Mouse (Mus musculus) forebrain, embryonic 13.5 days (tissue): ENCODE results near the gene Nek4. TPM values are rescaled to one million over a fixed set of nuclear protein-coding genes. Genes with fewer than 3 reads are reported as not detected.

ENCODE experiments used
- ATAC-seq: fragments of 200-750 bp; cut with Nextera tagmentation; 2 replicates; pipeline ENCODE4 v1.8.0; 2017
- H3K27ac ChIP-seq: fragments of 300-500 bp; sonication (generic); 2 replicates; pipeline ENCODE4 v1.5.1; 2015; ENCODE audit warnings: inconsistent platforms, mild to moderate bottlenecking, moderate library complexity
- H3K27me3 ChIP-seq: fragments of 300-500 bp; sonication (generic); 2 replicates; pipeline ENCODE4 v1.6.1; 2015; ENCODE audit warnings: mild to moderate bottlenecking, inconsistent platforms
- H3K36me3 ChIP-seq: fragments of 300-500 bp; sonication (generic); 2 replicates; pipeline ENCODE4 v1.6.1; 2015; ENCODE audit warnings: mild to moderate bottlenecking, inconsistent platforms; ENCODE audit not compliant: poor library complexity, severe bottlenecking
- H3K4me1 ChIP-seq: fragments of 300-500 bp; sonication (generic); 2 replicates; pipeline ENCODE4 v1.6.1; 2015; ENCODE audit warnings: inconsistent platforms
- H3K4me2 ChIP-seq: fragments of 300-500 bp; sonication (generic); 2 replicates; pipeline ENCODE4 v1.6.1; 2015; ENCODE audit warnings: inconsistent platforms, mild to moderate bottlenecking, moderate library complexity
- H3K4me3 ChIP-seq: fragments of 300-500 bp; sonication (generic); 2 replicates; pipeline ENCODE4 v1.5.1; 2015; ENCODE audit warnings: mild to moderate bottlenecking, inconsistent platforms
- H3K9ac ChIP-seq: fragments of 300-500 bp; sonication (generic); 2 replicates; pipeline ENCODE4 v1.6.1; 2015; ENCODE audit warnings: mild to moderate bottlenecking, inconsistent platforms
- H3K9me3 ChIP-seq: fragments of 300-500 bp; sonication (generic); replicated peaks from 2 replicates; pipeline ENCODE4 v1.6.1; 2016; ENCODE audit warnings: inconsistent platforms
- WGBS: fragments of 180-500 bp; shearing (Covaris S2); methylation state at CpG from one replicate; pipeline ENCODE4 v1.1.7; 2015; 5-methylcytosine and 5-hydroxymethylcytosine counted together
- polyA plus RNA-seq: library from polyadenylated mRNA; unstranded; fragments of >200 nt; fragmentation: Nextera tagmentation; extraction: Ambion mirVana; gene quantifications from 2 replicates; pipeline ENCODE4 v1.2.1, GENCODE M21; 2015

Nek4 gene
- polyA plus RNA-seq, result 17.8 and 20.8 TPM in 2 replicates

GRCm38 (mm10) chr14:30951154-30951825, at the start of gene Nek4:
TSS of gene Nek4 (plus strand) at chr14:30951377.
- no peaks in the 10 kb centered on the region for H3K27me3 ChIP-seq
- peak within 1 kb of the TSS; percentile 81 for H3K4me3 ChIP-seq
- no peaks in the 10 kb centered on the region for H3K9me3 ChIP-seq
- peaks cover 9% of the 10 kb centered on the region for H3K4me1 ChIP-seq
- under 1% methylated on average over 57 of the region's 57 CpGs for WGBS
- H3K27ac ChIP-seq, result peak within 1 kb of the TSS; percentile 57; the same call in 1 of the 2 replicates
- peak within 1 kb of the TSS; percentile 80 for H3K9ac ChIP-seq
- peak; percentile 100 for ATAC-seq
- H3K36me3 ChIP-seq, result peaks cover 5% of the 10 kb centered on the region
- H3K4me2 ChIP-seq, result peak within 1 kb of the TSS; percentile 78

- H3K27ac ChIP-seq, result no peak overlapping the region
- H3K9me3 ChIP-seq, result no peaks in the 10 kb centered on the region
- H3K4me1 ChIP-seq, result no peaks in the 10 kb centered on the region
- H3K9ac ChIP-seq, result no peak overlapping the region
- H3K4me2 ChIP-seq, result no peak overlapping the region
- no peak overlapping the region for H3K4me3 ChIP-seq
- no peak for ATAC-seq
- WGBS, result 94% methylated on average over 5 of the region's 5 CpGs
- no peaks in the 10 kb centered on the region for H3K36me3 ChIP-seq
- H3K27me3 ChIP-seq, result no peaks in the 10 kb centered on the region
Observed at GRCm38 (mm10) chr14:30902628-30903027, 48.5 kb upstream of the Nek4 start.

- H3K4me1 ChIP-seq, result no peaks in the 10 kb centered on the region
- 81% methylated on average over 3 of the region's 3 CpGs for WGBS
- no peak overlapping the region for H3K4me2 ChIP-seq
- H3K27me3 ChIP-seq, result no peaks in the 10 kb centered on the region
- ATAC-seq, result no peak
- H3K27ac ChIP-seq, result no peak overlapping the region
- H3K9me3 ChIP-seq, result no peaks in the 10 kb centered on the region
- no peaks in the 10 kb centered on the region for H3K36me3 ChIP-seq
- no peak overlapping the region for H3K4me3 ChIP-seq
- no peak overlapping the region for H3K9ac ChIP-seq
Observed at GRCm38 (mm10) chr14:30903036-30903435, 48.1 kb upstream of the Nek4 start.

DNA sequence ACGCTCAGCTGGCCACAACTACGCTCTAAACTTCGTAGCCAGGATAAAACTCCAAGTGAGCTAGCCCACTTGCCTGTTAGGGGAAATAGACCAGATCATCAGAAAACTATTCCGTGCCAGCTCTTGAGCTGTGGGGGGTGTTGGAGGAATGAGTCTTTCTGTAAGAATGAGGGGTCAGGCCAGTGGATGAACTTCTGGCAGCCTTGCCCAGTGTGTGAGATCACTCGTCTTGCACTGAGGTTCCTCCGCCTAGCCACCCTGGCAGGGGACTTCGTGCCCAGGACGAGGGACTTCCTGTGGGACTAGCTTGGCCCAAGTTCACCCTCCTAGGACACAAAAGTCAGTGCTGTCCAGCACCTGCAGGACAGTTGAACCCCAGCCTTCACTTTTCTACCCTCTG, 46.9 kb upstream of the Nek4 start:
- ATAC-seq, result no peak
- Histone ChIP-seq H3K36me3 (no peaks in the 10 kb centered on the region), H3K9ac (no peak overlapping the region), H3K4me1 (no peaks in the 10 kb centered on the region), H3K4me3 (no peak overlapping the region), H3K27me3 (no peaks in the 10 kb centered on the region), H3K9me3 (no peaks in the 10 kb centered on the region), H3K27ac (no peak overlapping the region), H3K4me2 (no peak overlapping the region)
- 88% methylated on average over 8 of the region's 8 CpGs for WGBS

DNA sequence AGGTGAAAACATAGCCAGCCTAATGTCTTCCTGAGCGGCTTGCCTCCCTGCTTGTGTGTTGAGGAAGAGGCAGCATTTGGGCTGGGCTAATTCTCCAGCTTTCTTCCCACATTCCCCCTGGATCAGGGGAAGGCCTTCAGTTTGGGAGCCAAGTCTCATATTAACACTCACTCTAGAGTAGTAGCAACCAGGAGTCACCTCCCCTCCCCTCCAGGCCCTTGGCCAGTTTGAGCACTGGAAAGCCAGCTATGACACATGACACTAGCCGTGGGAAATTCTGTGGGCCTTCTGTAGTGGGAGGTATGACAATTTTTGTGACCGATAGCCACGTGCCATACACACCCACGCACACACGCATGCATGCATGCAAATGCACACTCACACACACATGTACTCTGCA, 45.2 kb upstream of the Nek4 start:
- H3K4me3 ChIP-seq, result no peak overlapping the region
- H3K27ac ChIP-seq, result no peak overlapping the region
- H3K4me2 ChIP-seq, result no peak overlapping the region
- H3K36me3 ChIP-seq, result no peaks in the 10 kb centered on the region
- WGBS, result 88% methylated on average over 6 of the region's 6 CpGs
- H3K9ac ChIP-seq, result no peak overlapping the region
- ATAC-seq, result no peak
- no peaks in the 10 kb centered on the region for H3K27me3 ChIP-seq
- no peaks in the 10 kb centered on the region for H3K4me1 ChIP-seq
- no peaks in the 10 kb centered on the region for H3K9me3 ChIP-seq

DNA sequence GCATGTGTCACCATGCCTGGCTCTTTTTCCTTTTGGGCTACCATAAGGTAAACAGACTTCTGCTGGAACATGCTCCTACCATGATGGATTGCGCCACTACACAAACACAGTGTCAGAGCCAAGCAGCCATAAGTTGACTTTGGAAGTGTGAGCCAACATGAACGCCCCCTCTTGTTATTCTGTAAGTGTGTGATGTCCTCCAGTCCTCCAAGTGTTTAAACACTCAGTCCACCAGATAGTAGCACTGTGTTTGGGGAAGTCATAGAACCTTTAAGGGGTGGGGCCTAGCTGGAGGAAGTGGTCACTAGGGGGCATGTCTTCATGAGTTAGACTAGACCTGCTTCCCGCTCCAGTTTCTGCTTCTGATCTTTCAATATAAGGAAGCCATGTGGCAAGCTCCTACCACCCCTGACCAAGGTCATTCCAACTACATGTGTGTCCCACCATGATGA, 43.3 kb upstream of the Nek4 start:
- Histone ChIP-seq H3K36me3 (no peaks in the 10 kb centered on the region), H3K27ac (no peak overlapping the region), H3K4me2 (no peak overlapping the region), H3K27me3 (no peaks in the 10 kb centered on the region), H3K4me1 (no peaks in the 10 kb centered on the region), H3K9me3 (no peaks in the 10 kb centered on the region), H3K4me3 (no peak overlapping the region), H3K9ac (no peak overlapping the region)
- ATAC-seq, result no peak
- 85% methylated on average over 3 of the region's 3 CpGs for WGBS

- Histone ChIP-seq H3K4me2 (no peak overlapping the region), H3K9me3 (no peaks in the 10 kb centered on the region), H3K27me3 (no peaks in the 10 kb centered on the region), H3K36me3 (no peaks in the 10 kb centered on the region), H3K4me3 (no peak overlapping the region), H3K9ac (no peak overlapping the region), H3K4me1 (0 out of 2 replicates have a peak, but pooled peaks cover 4% of the 10 kb centered on the region), H3K27ac (no peak overlapping the region)
- no peak for ATAC-seq
- 93% methylated on average over 8 of the region's 8 CpGs for WGBS
Observed at GRCm38 (mm10) chr14:30911141-30911540, 40.0 kb upstream of the Nek4 start.

- Histone ChIP-seq H3K27ac (no peak overlapping the region), H3K4me3 (no peak overlapping the region), H3K4me2 (no peak overlapping the region), H3K36me3 (no peaks in the 10 kb centered on the region), H3K9ac (no peak overlapping the region), H3K27me3 (no peaks in the 10 kb centered on the region), H3K4me1 (0 out of 2 replicates have a peak, but pooled peaks cover 4% of the 10 kb centered on the region), H3K9me3 (no peaks in the 10 kb centered on the region)
- no peak for ATAC-seq
- WGBS, result 79% methylated on average over 8 of the region's 8 CpGs
Observed at GRCm38 (mm10) chr14:30912641-30913040, 38.5 kb upstream of the Nek4 start.

DNA sequence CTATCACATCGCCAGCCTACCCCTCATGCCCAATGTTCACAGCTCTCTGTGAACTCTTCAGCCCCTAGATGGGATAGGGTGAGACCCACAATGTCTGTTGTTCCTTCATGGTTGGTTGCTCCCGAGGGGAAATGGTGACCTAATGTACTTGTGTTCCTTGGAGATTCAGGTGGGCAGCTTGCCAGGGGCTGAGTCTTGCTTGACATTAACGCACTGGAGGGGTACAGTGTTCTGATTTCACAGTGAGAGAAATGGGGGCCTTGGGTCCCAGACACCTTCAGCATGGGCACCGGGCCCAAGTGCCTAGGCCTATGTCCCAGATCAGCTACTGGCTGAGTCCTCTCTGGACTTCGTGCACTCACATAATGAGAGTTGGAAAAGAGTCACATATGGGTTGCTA, 37.8 kb upstream of the Nek4 start:
- Histone ChIP-seq H3K27me3 (no peaks in the 10 kb centered on the region), H3K36me3 (no peaks in the 10 kb centered on the region), H3K9ac (no peak overlapping the region), H3K4me3 (no peak overlapping the region), H3K9me3 (no peaks in the 10 kb centered on the region), H3K4me1 (0 out of 2 replicates have a peak, but pooled peaks cover 4% of the 10 kb centered on the region), H3K27ac (no peak overlapping the region), H3K4me2 (no peak overlapping the region)
- 85% methylated on average over 5 of the region's 5 CpGs for WGBS
- ATAC-seq, result no peak

DNA sequence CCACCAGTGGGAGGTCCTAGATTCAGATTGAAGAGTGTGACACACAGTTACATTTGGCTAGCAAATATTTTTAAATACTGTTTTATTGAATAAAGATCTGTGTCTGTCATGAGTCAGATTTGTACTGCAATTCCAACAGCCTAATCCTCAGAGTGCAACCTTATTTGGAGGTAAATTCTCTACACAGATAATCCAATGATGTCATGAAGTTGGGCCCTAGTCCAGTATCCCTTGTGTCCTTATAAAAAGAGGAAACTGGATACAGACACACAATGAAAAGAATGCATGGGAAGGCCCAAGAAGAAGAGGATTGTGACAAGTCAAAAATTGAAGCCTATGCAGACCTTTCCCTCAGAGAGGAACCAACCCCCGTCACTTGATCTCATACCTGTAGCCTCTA, 34.7 kb upstream of the Nek4 start:
- H3K9ac ChIP-seq, result no peak overlapping the region
- H3K27ac ChIP-seq, result no peak overlapping the region
- H3K27me3 ChIP-seq, result no peaks in the 10 kb centered on the region
- H3K4me3 ChIP-seq, result no peak overlapping the region
- ATAC-seq, result no peak
- H3K4me2 ChIP-seq, result no peak overlapping the region
- WGBS, result 89% methylated on average over 1 of the region's 1 CpGs
- H3K36me3 ChIP-seq, result no peaks in the 10 kb centered on the region
- 0 out of 2 replicates have a peak, but pooled peaks cover 4% of the 10 kb centered on the region for H3K4me1 ChIP-seq
- no peaks in the 10 kb centered on the region for H3K9me3 ChIP-seq

- ATAC-seq, result peak; percentile 55; the same call in 1 of the 2 replicates
- no peaks in the 10 kb centered on the region for H3K36me3 ChIP-seq
- no peak overlapping the region for H3K9ac ChIP-seq
- H3K4me1 ChIP-seq, result no peaks in the 10 kb centered on the region
- H3K4me2 ChIP-seq, result no peak overlapping the region
- no peaks in the 10 kb centered on the region for H3K9me3 ChIP-seq
- H3K27ac ChIP-seq, result no peak overlapping the region
- 54% methylated on average over 8 of the region's 8 CpGs for WGBS
- no peaks in the 10 kb centered on the region for H3K27me3 ChIP-seq
- no peak overlapping the region for H3K4me3 ChIP-seq
Observed at GRCm38 (mm10) chr14:30922053-30922670, 29.0 kb upstream of the Nek4 start.

DNA sequence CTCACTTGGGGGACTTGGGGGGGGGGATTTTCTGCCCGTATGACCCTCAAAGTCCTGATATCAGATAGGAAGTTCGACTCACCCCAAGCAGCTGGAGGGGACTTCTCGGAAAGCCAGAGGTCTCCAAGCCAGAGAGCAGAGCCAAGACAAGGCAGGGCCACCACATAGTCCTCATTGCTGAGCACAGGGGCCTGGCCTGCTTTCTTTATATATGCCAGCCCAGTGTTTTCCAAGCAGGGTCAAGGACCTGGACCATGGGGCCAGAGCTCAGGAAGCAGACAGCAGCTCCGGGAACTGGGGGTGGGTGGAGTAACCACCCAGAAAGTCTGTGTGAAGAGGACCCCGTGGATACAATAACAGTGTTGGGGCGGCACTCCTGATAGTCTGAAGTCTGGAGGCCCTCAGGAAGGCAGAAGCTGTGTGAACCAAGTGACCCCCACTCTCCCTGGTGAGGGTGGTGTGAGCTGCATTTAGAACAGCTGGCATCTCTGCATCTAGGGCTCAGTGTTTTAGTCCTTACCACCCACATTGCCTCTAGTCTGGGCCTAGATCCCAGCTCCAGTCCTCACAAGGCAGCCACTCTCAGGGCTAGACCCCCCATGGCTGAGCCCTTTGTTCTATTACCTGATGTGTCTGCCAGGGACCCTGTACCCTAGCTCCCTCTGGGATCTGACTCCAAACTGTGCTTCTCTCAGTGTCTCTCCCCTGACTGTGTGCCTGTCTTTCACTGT, 27.6 kb upstream of the Nek4 start, which contains the start of gene Itih3:
Gene Itih3, minus strand, starts transcription at position 386 of the 731 bp plus-strand sequence.
- no peak within 1 kb of the TSS for H3K4me3 ChIP-seq
- H3K9me3 ChIP-seq, result no peaks in the 10 kb centered on the region
- H3K27ac ChIP-seq, result no peak within 1 kb of the TSS
- H3K4me2 ChIP-seq, result no peak within 1 kb of the TSS
- ATAC-seq, result no peak
- no peaks in the 10 kb centered on the region for H3K4me1 ChIP-seq
- H3K9ac ChIP-seq, result no peak within 1 kb of the TSS
- H3K36me3 ChIP-seq, result no peaks in the 10 kb centered on the region
- 77% methylated on average over 6 of the region's 6 CpGs for WGBS
- no peaks in the 10 kb centered on the region for H3K27me3 ChIP-seq
